Mouse (Mus musculus) midbrain, postnatal 0 days (tissue): ENCODE data around the gene Daam1. TPM values are rescaled to one million over a fixed set of nuclear protein-coding genes. Genes with fewer than 3 reads are reported as not detected.

ENCODE experiments used
- ATAC-seq: fragments of 200-750 bp; cut with Nextera tagmentation; 2 replicates; pipeline ENCODE4 v1.8.0; 2017; ENCODE audit warnings: moderate number of reproducible peaks, mild to moderate bottlenecking, moderate TSS enrichment, moderate library complexity; ENCODE audit not compliant: low FRiP score
- DNase-seq: peaks from one replicate; pipeline ENCODE4 v3.0.0-alpha.2; 2015; ENCODE audit warnings: low spot score
- H3K27ac ChIP-seq: fragments of 300-500 bp; sonication (generic); 2 replicates; pipeline ENCODE4 v1.5.1; 2014; ENCODE audit warnings: low read depth, mild to moderate bottlenecking, low read length, mixed read lengths
- H3K27me3 ChIP-seq: fragments of 300-500 bp; sonication (generic); 2 replicates; pipeline ENCODE4 v1.6.1; 2014; ENCODE audit warnings: low read length, control low read depth, mixed read lengths; ENCODE audit not compliant: insufficient read depth
- H3K36me3 ChIP-seq: fragments of 300-500 bp; sonication (generic); 2 replicates; pipeline ENCODE4 v1.6.1; 2014; ENCODE audit warnings: low read length, control low read depth, mixed read lengths; ENCODE audit not compliant: insufficient read depth
- H3K4me1 ChIP-seq: fragments of 300-500 bp; sonication (generic); 2 replicates; pipeline ENCODE4 v1.6.1; 2014; ENCODE audit warnings: mild to moderate bottlenecking, control low read depth, antibody characterized with exemption, low read length, mixed read lengths; ENCODE audit not compliant: insufficient read depth
- H3K4me2 ChIP-seq: fragments of 300-500 bp; sonication (generic); 2 replicates; pipeline ENCODE4 v1.6.1; 2014; ENCODE audit warnings: low read depth, mild to moderate bottlenecking, low read length, mixed read lengths; ENCODE audit not compliant: poor library complexity, severe bottlenecking
- H3K4me3 ChIP-seq: fragments of 300-500 bp; sonication (generic); 2 replicates; pipeline ENCODE4 v1.5.1; 2014; ENCODE audit warnings: low read depth, mild to moderate bottlenecking, low read length, moderate library complexity
- H3K9ac ChIP-seq: fragments of 300-500 bp; sonication (generic); replicated peaks from 2 replicates; pipeline ENCODE4 v1.6.1; 2014; ENCODE audit warnings: mild to moderate bottlenecking, low read length, moderate library complexity, mixed read lengths; ENCODE audit not compliant: poor library complexity, severe bottlenecking
- H3K9me3 ChIP-seq: fragments of 300-500 bp; sonication (generic); 2 replicates; pipeline ENCODE4 v1.6.1; 2016; ENCODE audit warnings: low read length, control low read depth
- CTCF ChIP-seq: IDR thresholded peaks from 2 replicates; pipeline ENCODE4 v1.5.1; 2016; ENCODE audit warnings: antibody characterized with exemption, mild to moderate bottlenecking
- WGBS: fragments of 180-500 bp; shearing (Covaris S2); extraction: QIAGEN DNeasy Blood & Tissue Kit; methylation state at CpG from one replicate; pipeline ENCODE4 v1.1.7; 2014; 5-methylcytosine and 5-hydroxymethylcytosine counted together
- polyA plus RNA-seq: library from polyadenylated mRNA; unstranded; fragments of >200 nt; fragmentation: Nextera tagmentation; extraction: Ambion mirVana; gene quantifications from 2 replicates; pipeline ENCODE4 v1.2.1, GENCODE M21; 2015
- total RNA-seq: library from RNA; depleted of rRNA; stranded (reverse); fragments of >200 nt; gene quantifications from 2 replicates; pipeline ENCODE4 v1.2.3, GENCODE M21; 2014

Gene Daam1
- total and polyA plus RNA-seq, 2 experiments from 2014 or later, result 27.3 to 86.0 TPM

GRCm38 (mm10) chr12:71888370-71888769 is 57.5 kb downstream of the Daam1 start:
- DNase-seq (no peak), ATAC-seq (no peak)
- H3K4me1 ChIP-seq, result peaks cover 8% of the 10 kb centered on the region; the same call in 1 of the 2 replicates
- no peaks in the 10 kb centered on the region; the same call in 1 of the 2 replicates for H3K36me3 ChIP-seq
- H3K4me2 ChIP-seq, result no peak overlapping the region
- H3K4me3 ChIP-seq, result no peak overlapping the region
- no peak for TF ChIP-seq CTCF
- no peak overlapping the region for H3K9ac ChIP-seq
- 93% methylated on average over 6 of the region's 6 CpGs for WGBS
- H3K27ac ChIP-seq, result no peak overlapping the region
- H3K27me3 ChIP-seq, result no peaks in the 10 kb centered on the region
- no peaks in the 10 kb centered on the region for H3K9me3 ChIP-seq

- no peak for DNase-seq
- Histone ChIP-seq H3K9me3 (no peaks in the 10 kb centered on the region), H3K9ac (no peak overlapping the region), H3K27ac (no peak overlapping the region), H3K27me3 (no peaks in the 10 kb centered on the region), H3K36me3 (no peaks in the 10 kb centered on the region; the same call in 1 of the 2 replicates), H3K4me1 (peaks cover 8% of the 10 kb centered on the region; the same call in 1 of the 2 replicates), H3K4me3 (no peak overlapping the region), H3K4me2 (no peak overlapping the region)
- ATAC-seq, result no peak
- TF ChIP-seq CTCF, result no peak
- WGBS, result 90% methylated on average over 8 of the region's 8 CpGs
Measured at GRCm38 (mm10) chr12:71889266-71889665, 58.4 kb downstream of the Daam1 start.

GRCm38 (mm10) chr12:71890282-71890681 is 59.4 kb downstream of the Daam1 start:
- H3K4me1 ChIP-seq, result peaks cover 8% of the 10 kb centered on the region; the same call in 1 of the 2 replicates
- ATAC-seq, result no peak
- no peak overlapping the region for H3K9ac ChIP-seq
- H3K27me3 ChIP-seq, result no peaks in the 10 kb centered on the region
- 95% methylated on average over 1 of the region's 1 CpGs for whole genome bisulfite sequencing
- no peaks in the 10 kb centered on the region for H3K9me3 ChIP-seq
- no peak overlapping the region for H3K4me3 ChIP-seq
- H3K27ac ChIP-seq, result no peak overlapping the region
- no peak overlapping the region for H3K4me2 ChIP-seq
- no peak for TF ChIP-seq CTCF
- no peak for DNase-seq
- no peaks in the 10 kb centered on the region; the same call in 1 of the 2 replicates for H3K36me3 ChIP-seq

GRCm38 (mm10) chr12:71891729-71892355 is 61.0 kb downstream of the Daam1 start:
- ATAC-seq, result no peak
- TF ChIP-seq CTCF, result no peak

GRCm38 (mm10) chr12:71892996-71893605 is 62.2 kb downstream of the Daam1 start:
- Histone ChIP-seq H3K4me2 (no peak overlapping the region), H3K27ac (no peak overlapping the region), H3K4me1 (peaks cover 8% of the 10 kb centered on the region; the same call in 1 of the 2 replicates), H3K36me3 (peaks cover 12% of the 10 kb centered on the region), H3K4me3 (no peak overlapping the region), H3K9ac (no peak overlapping the region), H3K27me3 (no peaks in the 10 kb centered on the region), H3K9me3 (no peaks in the 10 kb centered on the region)
- TF ChIP-seq CTCF, result no peak
- ATAC-seq, result no peak
- no peak for DNase-seq
- WGBS, result 43% methylated on average over 9 of the region's 9 CpGs

More at GRCm38 (mm10) chr12:71891729-71892355, 61.0 kb downstream of the Daam1 start:
- Histone ChIP-seq H3K4me1 (peaks cover 8% of the 10 kb centered on the region; the same call in 1 of the 2 replicates), H3K27me3 (no peaks in the 10 kb centered on the region), H3K9ac (no peak overlapping the region), H3K4me2 (no peak overlapping the region), H3K9me3 (no peaks in the 10 kb centered on the region), H3K36me3 (peaks cover 2% of the 10 kb centered on the region), H3K4me3 (no peak overlapping the region), H3K27ac (no peak overlapping the region)
- 27% methylated on average over 7 of the region's 7 CpGs for WGBS
- no peak for DNase-seq

GRCm38 (mm10) chr12:71898231-71898630 is 67.4 kb downstream of the Daam1 start:
- ATAC-seq (no peak), DNase-seq (no peak)
- Histone ChIP-seq H3K4me2 (no peak overlapping the region), H3K27ac (no peak overlapping the region), H3K9ac (no peak overlapping the region), H3K36me3 (peaks cover 20% of the 10 kb centered on the region; the same call in 1 of the 2 replicates), H3K4me3 (no peak overlapping the region), H3K4me1 (no peaks in the 10 kb centered on the region), H3K9me3 (no peaks in the 10 kb centered on the region), H3K27me3 (no peaks in the 10 kb centered on the region)
- no peak for TF ChIP-seq CTCF
- 88% methylated on average over 5 of the region's 5 CpGs for WGBS
